Mouse (Mus musculus): ENCODE results near the gene Olfr49. TPM values are rescaled to one million over a fixed set of nuclear protein-coding genes. Genes with fewer than 3 reads are reported as not detected.

The Olfr49 gene
- total RNA-seq (2023) = not detected

GRCm38 (mm10) chr14:54284839-54285238 lies at the start of gene Olfr49:
Gene Olfr49, minus strand, starts transcription at chr14:54284939.

GRCm38 (mm10) chr14:54253741-54254291 lies 30.9 kb downstream of the Olfr49 start, which contains the start of the genes Dad1 and Abhd4:
Gene Dad1, minus strand, starts transcription at chr14:54254104.
Gene Abhd4, plus strand, starts transcription at chr14:54254188.

Other genes with a start within 250 kb of the Olfr49 start
- gene Dad1, start 30.8 kb downstream of the Olfr49 start, total RNA-seq (2023) = 147 TPM
- gene Abhd4, start 30.8 kb downstream of the Olfr49 start, total RNA-seq (2023) = 5.3 TPM
- 58.5 TPM for gene Oxa1l, start 75.9 kb upstream of the Olfr49 start, total RNA-seq (2023)
- gene Slc7a7, start 132.8 kb upstream of the Olfr49 start, total RNA-seq (2023) = 2.6 TPM
- 73.4 TPM for gene Mrpl52, start 142.0 kb upstream of the Olfr49 start, total RNA-seq (2023)
- gene Mmp14, start 146.7 kb upstream of the Olfr49 start, total RNA-seq (2023) = not detected
- gene Lrp10, start 179.2 kb upstream of the Olfr49 start, total RNA-seq (2023) = 100 TPM
- gene Rem2, start 191.2 kb upstream of the Olfr49 start, total RNA-seq (2023) = 0.89 TPM
- gene Prmt5, start 232.6 kb upstream of the Olfr49 start, total RNA-seq (2023) = 33.1 TPM